Mouse (Mus musculus): ENCODE measurements at regions not wholly inside any gene's neighbourhood (a gene's known extent, or its start where the extent isn't known, plus 50 kb on each side); places are given as distances from the start of the nearest gene placed in this dataset.

DNA sequence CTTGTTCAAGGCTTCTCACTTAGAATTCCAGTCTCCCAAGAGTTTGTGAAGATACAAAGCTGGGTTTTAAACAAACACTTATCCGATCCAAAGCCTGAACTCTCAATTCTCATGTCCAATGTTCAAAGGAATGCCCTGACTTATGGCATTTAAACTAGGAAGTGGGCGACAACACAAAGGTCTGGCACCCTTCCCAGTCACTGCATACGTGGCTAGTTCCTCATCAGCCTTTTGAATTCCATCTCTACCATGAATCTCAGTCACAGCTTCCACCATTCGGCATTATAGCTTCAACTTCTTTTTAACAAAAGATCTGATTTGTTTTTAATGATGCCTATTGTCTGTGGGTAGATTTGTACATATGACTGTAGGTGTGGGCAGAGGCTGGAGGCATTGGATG lies 115.7 kb upstream of the Fndc3a start:
- TF ChIP-seq ZC3H11A (IDR thresholded peaks at IDR 0.05; ENCODE audit: low read depth, low read length) = no peak
- no peak for TF ChIP-seq UBTF (IDR thresholded peaks at IDR 0.05; ENCODE audit: borderline replicate concordance, insufficient read depth, low read depth, low read length)
- no peak for TF ChIP-seq GATA1 (IDR thresholded peaks at IDR 0.05; ENCODE audit: low read depth, low read length)
- no peak for TF ChIP-seq ZNF384 (IDR thresholded peaks at IDR 0.05; ENCODE audit: low read depth, low read length)
- no peak for TF ChIP-seq MAX (IDR thresholded peaks at IDR 0.05; ENCODE audit: low read length)
- no peak for TF ChIP-seq CTCF (IDR thresholded peaks at IDR 0.05 in 2 of 3, conservative IDR thresholded peaks at IDR 0.05 in 1 of 3; ENCODE audit: control insufficient read depth in 1 of 3, insufficient read depth in 1 of 3, low read depth in 2 of 3, low read length in 3 of 3, poor library complexity in 1 of 3, severe bottlenecking in 1 of 3)
- no peak for TF ChIP-seq RAD21 (IDR thresholded peaks at IDR 0.05; ENCODE audit: low read depth, low read length)
- no peak for TF ChIP-seq CHD1 (IDR thresholded peaks at IDR 0.05; ENCODE audit: low read depth, low read length)
- no peak for TF ChIP-seq MEF2A (IDR thresholded peaks at IDR 0.05; ENCODE audit: extremely low read depth, insufficient replicate concordance, low read depth, low read length, poor library complexity, severe bottlenecking)
- TF ChIP-seq USF1 (IDR thresholded peaks at IDR 0.05; ENCODE audit: low read depth, low read length) = no peak
- no peak for TF ChIP-seq POLR2A (IDR thresholded peaks at IDR 0.05; ENCODE audit: control insufficient read depth in 1 of 2, insufficient read depth in 1 of 2, low read depth in 1 of 2, low read length in 2 of 2, poor library complexity in 1 of 2)

Measured in MEL (cell line).